Mouse (Mus musculus): ENCODE data around the gene Slc26a1.
A peak's percentile ranks its signal among the peaks of the same experiment; 100 is the strongest.

Slc26a1 gene

DNA sequence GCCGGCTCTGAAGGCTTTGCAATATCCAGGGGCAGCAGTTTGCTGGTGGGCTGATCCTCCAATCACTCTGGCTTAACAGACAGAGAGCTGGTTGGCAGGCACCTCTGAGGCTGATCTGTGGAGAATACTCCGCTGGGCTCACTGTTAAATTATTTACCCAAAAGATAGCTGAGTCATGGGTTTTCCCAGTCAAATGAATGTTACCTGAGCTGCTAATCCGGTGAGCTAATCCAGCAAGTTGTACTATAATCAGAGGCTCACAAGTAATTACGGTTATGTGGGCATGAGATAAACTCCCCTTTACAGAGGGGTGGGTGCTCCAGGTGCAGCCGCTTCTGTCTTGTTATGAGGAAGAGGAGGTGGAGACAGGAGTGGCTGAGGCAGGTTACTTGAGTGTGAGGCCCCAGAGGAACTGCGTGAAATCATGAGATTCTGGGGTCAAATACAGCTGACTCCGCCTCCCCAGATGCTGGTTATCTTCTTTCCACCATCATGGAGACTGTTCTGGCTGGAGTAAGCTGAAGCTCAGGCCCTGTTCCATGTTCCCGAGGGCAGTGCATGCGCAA lies at the start of gene Slc26a1:
Gene Slc26a1, minus strand, starts transcription at position 319 of the 566 bp plus-strand sequence.
- DNase-seq (ENCODE audit: low read depth, low spot score), result no peak

DNA sequence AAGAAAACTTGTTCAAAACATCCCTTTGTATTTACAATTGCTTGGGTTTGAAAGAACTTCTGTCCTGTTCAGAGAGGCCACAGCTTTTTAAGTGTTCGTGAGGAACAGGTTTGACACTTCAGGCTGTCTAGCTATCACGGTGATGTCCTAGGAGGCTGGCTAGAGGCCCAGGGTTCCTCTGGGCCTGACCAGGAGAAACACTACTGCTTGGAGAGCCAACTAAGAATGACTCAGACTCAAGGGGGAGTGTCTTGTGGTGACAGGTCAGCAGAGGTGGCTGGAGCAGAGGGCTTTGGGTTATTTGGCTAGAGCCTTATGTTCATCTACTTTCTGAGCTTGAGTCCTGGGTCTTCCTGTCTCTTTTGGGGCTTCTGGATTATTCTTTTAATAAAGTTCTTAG lies 48.6 kb upstream of the Slc26a1 start:
- DNase-seq (ENCODE audit: low read depth, low spot score), result no peak

DNA sequence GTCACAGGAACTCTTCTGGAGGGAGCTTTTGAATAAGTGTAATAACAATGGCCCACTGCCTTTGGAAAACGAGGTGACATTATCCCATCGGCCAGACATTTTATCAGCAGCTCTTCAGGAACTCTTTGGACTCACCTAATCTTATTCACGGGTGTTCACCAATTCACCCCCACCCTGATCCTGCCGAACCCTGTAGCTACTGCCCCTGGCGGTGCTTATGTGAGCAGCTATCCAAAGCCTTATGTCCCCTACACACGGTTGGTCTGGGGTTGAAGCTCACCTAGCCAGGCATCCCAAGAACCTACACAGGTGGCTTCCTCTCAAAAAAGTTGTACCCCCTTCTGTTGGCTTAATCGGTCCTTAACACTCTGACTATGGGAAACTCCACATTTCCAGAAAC lies 44.4 kb upstream of the Slc26a1 start:
- DNase-seq (ENCODE audit: low read depth, low spot score), result no peak

DNA sequence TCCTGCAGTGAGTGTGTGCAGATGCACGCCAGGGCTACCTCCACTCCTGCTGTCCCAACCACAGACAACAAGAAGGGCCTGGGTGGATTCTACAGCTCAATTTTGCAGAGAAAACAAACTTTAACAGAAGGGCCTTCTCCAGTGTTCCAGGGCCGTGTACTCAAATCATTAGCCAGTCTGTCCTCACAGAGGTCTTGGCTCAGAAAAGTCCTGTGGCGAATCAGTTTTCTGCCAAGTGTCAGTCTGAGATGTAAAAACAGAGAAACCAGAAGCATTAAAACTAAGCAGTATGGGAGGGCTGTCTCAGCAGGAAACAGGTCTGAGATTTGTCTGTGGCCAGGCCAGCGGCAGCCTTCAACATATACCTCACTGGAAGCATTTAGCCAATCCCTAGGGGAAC lies 42.7 kb upstream of the Slc26a1 start:
- DNase-seq (ENCODE audit: low read depth, low spot score), result no peak

DNA sequence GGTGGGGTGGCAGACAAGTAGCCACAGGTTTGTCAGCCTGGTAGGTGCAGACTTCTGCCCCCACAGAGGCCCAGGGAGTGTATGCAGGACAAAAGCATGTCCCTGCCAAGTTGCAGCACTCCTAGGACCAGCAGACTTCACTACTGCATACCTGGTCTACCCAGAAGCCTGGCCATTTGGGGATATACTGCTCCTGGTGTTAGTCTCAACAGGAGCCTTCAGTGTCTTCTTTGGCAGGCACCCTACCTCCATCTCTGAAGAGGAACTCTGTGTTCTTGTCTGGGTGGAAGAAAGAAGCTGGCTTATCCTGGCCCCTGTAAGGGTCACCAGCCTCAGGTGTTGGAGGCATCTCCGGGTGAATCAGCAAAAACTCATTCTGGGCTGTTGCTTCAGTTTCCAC lies 40.6 kb upstream of the Slc26a1 start:
- DNase-seq (ENCODE audit: low read depth, low spot score), result no peak

DNA sequence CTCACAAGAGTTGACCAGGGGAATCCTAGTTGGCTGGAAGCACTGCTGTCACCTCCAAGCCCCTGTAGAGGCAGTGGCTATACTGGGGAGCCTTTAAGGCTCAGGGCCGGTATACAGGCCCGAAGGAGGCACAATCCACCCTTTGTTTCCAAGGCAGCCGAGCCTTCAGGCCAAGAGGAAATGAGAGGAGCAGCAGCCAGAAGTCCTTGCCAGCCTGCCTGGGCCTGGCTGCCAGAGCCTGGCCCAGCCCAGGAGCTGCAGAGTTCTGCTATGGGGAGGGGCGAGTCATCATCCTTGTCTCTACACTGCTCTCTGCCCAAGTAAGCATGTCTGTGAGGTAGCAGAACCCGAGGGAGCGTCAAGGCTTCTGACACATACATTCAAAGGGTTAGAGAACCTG lies 38.8 kb upstream of the Slc26a1 start:
- DNase-seq (ENCODE audit: low read depth, low spot score), result peak; percentile 11

DNA sequence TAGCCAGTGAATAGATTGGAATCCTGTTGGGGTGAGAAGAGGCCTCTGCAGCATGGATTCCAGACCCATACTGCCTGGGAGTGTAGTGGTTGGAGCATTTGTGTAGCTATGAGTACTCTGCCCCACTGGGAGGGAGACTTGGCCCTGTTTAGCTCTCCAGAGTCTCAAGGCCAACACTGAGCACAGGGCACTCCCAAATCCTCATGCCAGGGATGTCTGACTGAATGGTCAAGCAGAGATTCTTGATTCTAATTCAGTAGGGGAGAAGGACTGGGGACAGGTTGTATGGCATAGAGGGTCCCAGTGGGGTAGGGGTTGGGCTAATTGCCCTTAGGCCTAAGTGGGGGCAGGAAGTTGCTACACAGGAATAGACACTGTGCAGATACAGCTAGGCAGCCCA lies 38.3 kb upstream of the Slc26a1 start:
- DNase-seq (ENCODE audit: low read depth, low spot score), result no peak

DNA sequence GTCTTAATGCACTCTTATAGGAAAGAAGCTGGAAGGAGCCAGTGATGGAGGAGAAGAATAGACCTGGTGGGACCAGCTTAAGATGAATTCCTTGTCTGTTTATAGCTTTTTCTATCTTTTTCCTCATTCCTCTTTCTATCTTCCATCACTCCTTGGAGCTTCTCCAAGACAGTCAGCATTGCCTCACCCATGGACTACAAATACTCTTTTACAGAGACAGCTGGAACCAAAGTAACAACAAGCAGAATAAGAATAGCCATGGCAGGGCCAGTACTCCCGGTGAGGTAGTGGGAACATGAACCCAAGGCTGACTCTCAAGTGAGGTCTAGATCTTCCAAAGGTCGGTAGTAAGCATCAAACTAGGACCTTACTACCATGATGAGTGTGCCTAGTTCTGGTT lies 37.7 kb upstream of the Slc26a1 start:
- DNase-seq (ENCODE audit: low read depth, low spot score), result no peak

DNA sequence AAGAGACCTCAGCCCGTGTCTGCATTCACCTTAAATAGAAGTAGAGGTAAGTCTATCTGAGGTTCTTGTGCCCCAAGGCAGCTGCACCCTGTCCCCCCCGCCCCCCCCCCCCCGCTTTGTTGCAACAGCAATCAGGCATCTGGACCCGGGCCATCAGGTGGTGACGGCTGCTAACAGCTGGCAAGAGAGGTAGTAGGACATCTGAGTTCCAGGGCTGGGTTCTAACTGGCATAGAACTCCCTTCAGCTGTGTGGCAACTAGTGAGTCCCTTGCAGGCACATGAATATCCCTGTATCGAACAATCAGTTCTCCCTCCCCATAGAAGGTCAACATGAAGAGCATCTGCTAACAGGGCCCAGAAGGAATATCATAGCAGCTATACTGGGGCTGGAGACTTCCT lies 36.6 kb upstream of the Slc26a1 start:
- DNase-seq (ENCODE audit: low read depth, low spot score), result no peak

DNA sequence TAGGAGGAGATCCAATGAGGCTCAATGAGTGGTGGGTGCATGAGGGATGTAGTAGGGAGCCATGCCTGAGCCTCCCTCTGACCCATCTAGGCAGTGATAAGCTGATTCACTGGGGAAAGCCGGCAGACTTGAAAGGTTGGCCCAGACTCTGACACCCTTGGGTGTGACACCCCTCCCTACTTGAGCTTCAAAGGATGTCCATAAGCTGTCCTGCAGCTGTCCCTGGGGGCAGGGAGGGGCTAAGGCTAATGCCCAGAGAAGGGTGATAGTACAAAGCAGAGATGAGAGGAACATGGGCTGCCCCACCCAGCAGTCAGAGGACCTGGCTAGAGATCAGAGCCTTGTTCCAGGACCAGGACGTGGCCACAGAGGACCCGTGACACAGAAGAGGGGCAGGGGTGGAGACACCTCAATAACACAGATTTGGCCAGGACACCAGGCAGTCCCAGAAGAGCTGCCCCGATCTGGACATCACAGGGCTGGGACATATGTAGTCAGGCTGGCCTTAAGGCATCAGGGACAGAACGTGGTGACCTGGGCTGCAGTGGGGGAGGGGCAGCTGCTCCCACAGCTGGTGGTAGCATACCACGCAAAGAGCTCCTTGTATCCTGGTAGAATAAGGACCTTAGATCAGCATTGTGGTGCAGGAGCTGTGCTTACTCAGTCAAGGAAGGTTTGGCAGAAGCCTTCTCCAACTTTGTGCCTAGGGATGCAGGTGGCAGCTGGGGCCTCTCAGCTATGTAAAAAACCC lies 33.8 kb upstream of the Slc26a1 start:
- DNase-seq (ENCODE audit: low read depth, low spot score), result no peak

DNA sequence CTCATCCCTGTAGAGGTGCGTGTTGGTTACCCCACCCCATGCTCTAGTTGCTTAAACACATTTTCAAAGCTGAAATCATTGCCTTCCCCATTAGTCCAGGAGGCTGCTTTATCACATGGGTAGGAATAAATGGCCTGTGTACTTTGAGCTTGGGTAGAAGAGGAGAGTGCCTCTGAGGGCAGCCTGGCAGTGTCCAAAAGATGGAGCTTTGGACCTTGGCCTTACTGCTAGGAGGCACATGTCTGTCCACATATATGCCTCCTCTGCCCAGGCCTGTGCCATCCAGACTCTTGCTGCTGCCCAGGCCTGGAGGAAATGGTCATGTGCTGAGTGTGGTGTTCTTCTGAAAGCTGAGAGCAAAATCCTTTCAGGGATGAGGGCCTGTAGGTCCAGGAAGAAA lies 33.0 kb upstream of the Slc26a1 start:
- DNase-seq (ENCODE audit: low read depth, low spot score), result no peak

DNA sequence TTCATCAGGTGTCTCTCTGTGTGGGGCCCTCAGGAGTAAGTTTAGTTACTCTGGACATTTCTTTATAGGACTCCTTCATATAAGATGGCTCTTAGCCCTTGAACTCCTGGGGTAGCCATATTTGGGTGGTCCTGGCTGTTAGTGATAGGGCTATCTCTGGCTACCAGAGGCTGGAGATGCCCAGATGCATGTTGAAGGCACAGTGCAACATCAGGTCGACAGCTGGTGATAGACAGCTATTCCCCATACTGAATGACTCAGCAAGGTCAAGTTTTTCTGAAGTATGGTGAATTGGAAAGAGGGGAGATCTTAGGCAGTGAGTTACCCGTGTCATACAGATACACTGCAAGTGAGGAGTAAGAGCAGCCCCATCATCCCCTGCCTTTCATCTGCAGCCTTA lies 32.4 kb upstream of the Slc26a1 start:
- DNase-seq (ENCODE audit: low read depth, low spot score), result no peak

DNA sequence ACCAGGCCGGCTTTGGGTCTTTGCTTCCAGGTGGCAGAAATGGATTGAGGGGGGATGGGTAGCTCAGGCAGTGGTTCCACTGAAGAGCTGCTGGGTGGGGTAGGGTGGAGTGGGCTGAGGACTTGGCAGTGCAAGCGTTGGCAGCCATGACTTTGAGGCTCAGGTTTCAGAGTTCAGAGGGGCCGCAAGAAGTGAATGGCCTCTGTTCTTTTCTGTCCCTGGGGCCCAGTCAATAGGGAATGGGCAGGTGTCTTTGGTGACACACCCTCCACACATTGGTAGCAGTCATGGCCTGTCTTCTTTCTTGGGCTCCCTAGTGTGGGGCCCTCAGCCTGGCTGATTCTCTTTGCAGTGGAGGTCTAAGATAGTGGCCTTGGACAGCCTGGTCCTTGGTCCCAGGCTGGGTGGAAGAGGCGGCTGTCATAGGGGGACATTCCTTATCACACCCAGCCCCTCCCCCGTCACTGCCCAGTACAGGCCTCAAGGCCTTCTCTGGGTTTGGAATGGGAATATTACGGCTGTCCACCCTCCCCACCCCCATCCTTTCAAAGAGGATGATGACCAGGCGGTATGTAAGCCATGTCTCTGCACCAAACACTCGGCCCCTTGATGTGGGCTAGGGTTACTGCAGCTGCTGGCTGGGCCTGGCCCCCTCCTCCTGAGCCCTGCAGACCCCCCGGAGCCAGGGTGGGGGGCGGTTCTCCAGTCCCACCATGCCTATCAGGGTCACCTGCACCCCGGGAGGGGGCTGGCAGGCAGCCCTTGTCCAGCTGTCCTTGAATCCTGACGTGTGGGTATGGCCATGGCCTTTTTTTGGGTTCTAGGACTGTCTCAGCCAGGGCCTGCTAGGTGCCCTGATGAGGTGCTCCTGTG lies 28.6 kb upstream of the Slc26a1 start:
- no peak for DNase-seq (ENCODE audit: low read depth, low spot score)

DNA sequence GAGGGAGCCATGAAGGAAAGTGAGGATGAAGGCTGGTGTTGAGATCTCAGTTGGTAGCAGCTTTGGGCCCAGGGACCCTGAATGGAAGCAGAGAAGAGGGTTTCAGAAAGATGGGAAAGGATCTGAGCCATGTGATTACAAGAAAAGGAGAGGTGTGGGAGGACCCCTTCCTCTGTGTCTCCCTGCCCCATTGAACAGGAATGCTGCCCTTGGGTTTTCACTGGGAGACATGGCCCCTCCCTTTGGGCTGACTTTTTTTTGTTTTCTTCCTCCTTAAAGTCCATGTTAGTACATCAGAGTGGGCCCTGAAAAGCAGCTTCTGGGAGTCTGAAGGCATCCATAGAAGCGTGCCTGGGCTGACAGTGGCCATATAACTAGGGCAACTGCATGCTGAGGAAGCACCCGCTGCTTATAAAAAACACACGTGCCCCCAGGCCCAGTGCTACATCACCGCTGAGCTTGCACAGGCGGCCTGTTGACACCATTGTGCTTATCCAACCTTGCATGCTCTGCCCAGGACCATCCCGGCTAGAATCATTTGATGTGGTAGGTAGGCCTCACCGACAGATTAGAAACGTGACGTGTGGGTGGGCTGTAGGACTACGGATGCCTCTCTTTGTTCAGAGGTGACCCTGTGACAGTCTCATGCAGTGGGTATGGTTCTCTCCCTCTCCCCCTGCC lies 26.1 kb upstream of the Slc26a1 start:
- DNase-seq (ENCODE audit: low read depth, low spot score), result no peak

DNA sequence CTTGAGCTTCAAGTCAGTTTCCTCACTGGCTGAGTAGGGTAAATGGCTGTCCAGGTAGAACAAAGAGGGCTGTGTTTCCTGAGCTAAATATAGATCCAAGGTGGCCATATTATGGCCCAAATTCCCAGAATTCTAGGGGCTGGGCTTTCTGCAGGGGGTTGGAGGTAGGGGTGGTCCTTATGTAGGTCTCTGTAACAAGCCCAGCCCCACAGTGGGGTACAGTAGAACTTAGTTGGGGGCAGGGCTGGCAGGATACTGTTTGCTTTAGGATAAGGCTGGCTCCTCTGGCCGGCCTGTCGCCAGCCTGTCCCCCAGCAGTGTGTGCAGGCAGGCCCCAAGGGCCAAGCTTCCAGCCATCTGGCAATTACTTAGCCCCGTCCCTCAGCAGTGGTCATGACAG lies 25.0 kb upstream of the Slc26a1 start:
- no peak for DNase-seq (ENCODE audit: low read depth, low spot score)

DNA sequence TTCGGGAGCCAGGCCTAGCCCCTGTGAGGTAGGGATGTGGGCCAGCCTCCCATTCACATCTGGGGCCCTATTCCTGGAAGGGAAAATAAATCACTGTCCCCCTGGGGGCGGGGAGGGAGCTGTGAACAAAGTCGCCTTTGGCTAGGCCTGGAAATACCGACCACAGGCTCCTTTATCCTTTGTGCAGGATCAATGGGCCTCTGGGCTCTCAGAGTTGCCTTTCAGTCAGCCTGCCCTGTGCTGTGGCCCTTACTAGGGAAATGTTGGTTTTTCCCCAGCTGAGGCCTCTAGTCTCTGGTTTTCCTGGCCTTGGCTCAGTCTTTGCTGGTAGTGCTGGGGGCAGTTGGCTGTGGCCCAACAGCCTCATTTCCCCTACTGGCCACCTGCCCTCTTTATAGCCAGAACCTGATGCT lies 22.0 kb upstream of the Slc26a1 start:
- DNase-seq (ENCODE audit: low read depth, low spot score), result peak; percentile 34

DNA sequence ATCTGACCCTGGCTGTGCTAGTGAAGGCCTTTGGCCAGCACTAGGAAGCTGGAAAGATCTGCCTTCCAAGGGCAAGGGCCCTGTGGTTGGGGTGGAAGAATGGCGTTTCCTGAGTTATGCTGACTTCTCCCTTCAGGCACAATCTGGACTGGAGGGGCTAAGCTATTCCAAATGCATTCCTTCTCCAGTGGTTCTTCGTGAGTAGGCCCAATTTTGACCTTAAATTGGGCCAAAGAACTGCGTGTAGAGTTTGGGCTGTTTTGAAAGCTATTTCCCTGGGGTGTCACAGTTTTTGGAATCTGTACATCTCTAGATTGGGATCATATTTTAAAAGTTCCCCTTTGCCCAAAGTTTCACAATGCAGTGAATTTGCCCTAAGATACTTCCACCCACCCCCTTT lies 21.2 kb upstream of the Slc26a1 start:
- no peak for DNase-seq (ENCODE audit: low read depth, low spot score)

DNA sequence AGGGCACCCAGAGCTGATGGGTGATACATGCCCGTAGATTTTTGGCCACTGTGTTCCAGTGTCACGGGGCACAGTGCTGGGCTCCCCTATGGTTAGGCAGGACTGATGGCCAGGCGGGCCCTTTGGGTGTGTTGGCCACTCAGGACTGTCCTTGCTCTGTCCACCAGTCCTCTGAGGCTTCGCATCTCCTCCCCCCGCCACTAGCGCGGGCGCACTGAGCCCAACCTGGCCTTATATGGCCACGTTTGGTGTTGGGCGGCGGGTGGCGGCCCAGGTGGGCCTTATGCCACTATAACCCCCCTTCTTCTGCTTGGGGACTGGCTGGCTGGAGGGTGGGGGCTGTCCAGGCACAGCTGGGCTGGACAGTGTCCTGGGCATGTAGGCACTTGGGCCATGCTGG lies 20.5 kb upstream of the Slc26a1 start:
- DNase-seq (ENCODE audit: low read depth, low spot score), result no peak

DNA sequence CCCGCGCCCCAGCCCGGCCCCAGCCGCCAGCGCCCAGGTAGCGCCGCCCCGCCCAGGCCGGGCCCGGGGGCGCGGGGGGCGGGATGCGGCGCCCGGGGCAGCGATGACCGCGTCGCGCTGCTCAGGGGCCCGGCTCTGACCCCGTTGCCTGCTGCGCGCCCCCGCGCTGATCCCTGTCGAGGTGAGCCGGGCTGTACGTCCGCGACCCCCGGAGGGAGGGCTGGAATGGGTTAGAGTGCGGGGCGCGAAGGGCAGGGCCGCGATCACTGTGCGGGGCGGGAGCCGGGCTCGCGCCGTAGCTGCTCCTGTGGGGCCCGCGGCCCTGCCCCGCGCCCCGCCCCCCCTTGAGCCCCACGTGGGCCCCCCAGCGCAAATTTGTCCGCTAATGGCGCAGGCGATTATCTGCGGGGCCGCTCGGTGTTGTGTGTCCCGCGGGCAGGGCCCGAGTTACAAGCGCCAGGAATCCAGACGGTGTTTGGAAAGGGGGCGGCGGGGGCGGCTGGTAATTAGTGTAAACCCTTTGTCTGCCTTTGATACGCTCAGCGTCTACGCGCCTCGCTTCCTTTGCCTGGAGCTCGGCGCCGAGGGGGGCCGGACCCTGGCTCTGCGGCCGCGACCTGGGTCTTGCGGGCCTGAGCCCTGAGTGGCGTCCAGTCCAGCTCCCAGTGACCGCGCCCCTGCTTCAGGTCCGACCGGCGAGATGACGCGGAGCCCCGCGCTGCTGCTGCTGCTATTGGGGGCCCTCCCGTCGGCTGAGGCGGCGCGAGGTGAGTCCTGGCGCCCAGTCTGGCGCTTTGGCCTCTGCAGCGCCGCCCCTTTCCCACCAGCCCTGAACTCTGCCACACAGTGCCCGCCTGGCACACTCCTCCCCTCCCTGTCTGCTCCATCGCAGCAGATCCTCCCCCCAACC lies 19.2 kb upstream of the Slc26a1 start:
- no peak for DNase-seq (ENCODE audit: low read depth, low spot score)

DNA sequence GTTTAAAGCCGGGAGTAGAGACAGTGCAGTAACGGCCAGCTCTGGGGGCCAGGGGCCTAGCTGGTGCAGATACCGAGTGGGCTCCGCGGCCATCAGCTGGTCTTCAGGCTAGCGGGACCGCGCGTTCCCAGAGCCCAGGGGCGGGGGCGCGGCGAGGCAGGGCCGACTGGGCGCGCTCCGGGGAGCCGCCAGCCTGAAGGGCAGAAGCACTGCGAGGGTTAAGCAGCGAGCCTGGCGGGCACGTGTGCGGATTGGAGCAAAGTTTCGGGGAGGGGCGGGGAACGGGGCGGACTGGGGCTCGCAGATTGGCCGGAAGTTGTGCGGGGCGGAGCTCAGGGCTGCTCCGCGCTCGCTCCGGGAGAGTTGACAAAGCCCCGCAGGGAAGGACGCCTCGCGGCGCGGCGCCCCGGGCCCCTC lies 18.5 kb upstream of the Slc26a1 start:
- peak; percentile 35 for DNase-seq (ENCODE audit: low read depth, low spot score)

DNA sequence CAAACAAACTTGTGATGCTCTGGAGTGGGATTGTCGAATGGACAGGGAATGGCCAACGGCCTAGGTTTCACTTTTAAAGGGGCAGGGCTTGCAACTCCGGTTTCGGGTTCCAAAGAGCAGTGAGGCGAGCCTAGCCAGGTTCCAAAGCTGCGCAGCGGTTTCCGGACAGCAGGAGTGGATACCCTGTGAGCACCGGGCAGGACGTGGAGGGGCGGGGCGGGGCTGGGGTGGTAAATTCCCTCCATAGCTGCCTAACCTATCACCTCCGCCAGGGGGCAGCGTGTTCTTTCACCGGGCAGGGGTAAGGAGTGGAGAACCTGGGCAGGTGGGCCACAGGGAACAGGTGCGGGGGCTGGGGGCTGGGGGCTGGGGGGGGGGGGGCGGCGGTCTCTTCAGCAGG lies 16.9 kb upstream of the Slc26a1 start, which contains the start of gene Fgfrl1:
Gene Fgfrl1, plus strand, starts transcription at position 112 of the 400 bp plus-strand sequence.
- no peak for DNase-seq (ENCODE audit: low read depth, low spot score)
